Mouse (Mus musculus) MEL (cell line): Measurements from ENCODE around the gene Rab24.

Experiments used
- CTCF ChIP-seq, 3 experiments: IDR thresholded peaks in 2 of 3; conservative IDR thresholded peaks in 1 of 3; 2 replicates each; pipeline ENCODE4 v1.5.1; 2011 to 2012; ENCODE audit warnings: low read length in 3 of 3, low read depth in 2 of 3, mild to moderate bottlenecking in 2 of 3, improper control_type of control experiment in 1 of 3, inconsistent platforms in 1 of 3, mixed read lengths in 1 of 3, moderate library complexity in 1 of 3; ENCODE audit not compliant: control insufficient read depth in 1 of 3, insufficient read depth in 1 of 3, poor library complexity in 1 of 3, severe bottlenecking in 1 of 3
- E2F4 ChIP-seq: IDR thresholded peaks from 2 replicates; pipeline ENCODE4 v1.6.1; 2011; ENCODE audit warnings: low read depth, low read length, improper control_type of control experiment, borderline replicate concordance
- EP300 ChIP-seq, 2 experiments: IDR thresholded peaks; 2 replicates each; pipeline ENCODE4 v1.6.1; 2011; ENCODE audit warnings: improper control_type of control experiment in 2 of 2, low read length in 2 of 2, low read depth in 1 of 2, mild to moderate bottlenecking in 1 of 2
- MYC ChIP-seq: IDR thresholded peaks from 2 replicates; pipeline ENCODE4 v1.6.1; 2011; ENCODE audit warnings: low read depth, mild to moderate bottlenecking, low read length, improper control_type of control experiment, moderate library complexity
- POLR2A ChIP-seq, 2 experiments: IDR thresholded peaks; 2 replicates each; pipeline ENCODE4 v1.6.1; 2011 to 2012; ENCODE audit warnings: low read length in 2 of 2, mild to moderate bottlenecking in 2 of 2, control low read depth in 1 of 2, improper control_type of control experiment in 1 of 2, low read depth in 1 of 2, moderate library complexity in 1 of 2; ENCODE audit not compliant: control insufficient read depth in 1 of 2, insufficient read depth in 1 of 2, poor library complexity in 1 of 2
- SIN3A ChIP-seq: IDR thresholded peaks from 2 replicates; pipeline ENCODE4 v1.6.1; 2012; ENCODE audit warnings: low read length, improper control_type of control experiment, inconsistent platforms
- SMC3 ChIP-seq: IDR thresholded peaks from 2 replicates; pipeline ENCODE4 v1.6.1; 2011; ENCODE audit warnings: low read depth, low read length, improper control_type of control experiment
- TCF12 ChIP-seq: IDR thresholded peaks from 2 replicates; pipeline ENCODE4 v1.6.1; 2014; ENCODE audit warnings: low read depth, mild to moderate bottlenecking, inconsistent platforms, low read length, improper control_type of control experiment, moderate library complexity

- TF ChIP-seq E2F4, result no peak
- TF ChIP-seq CTCF (IDR thresholded peaks at IDR 0.05 in 2 of 3, conservative IDR thresholded peaks at IDR 0.05 in 1 of 3; ENCODE audit: control insufficient read depth in 1 of 3, insufficient read depth in 1 of 3, low read depth in 2 of 3, low read length in 3 of 3, poor library complexity in 1 of 3, severe bottlenecking in 1 of 3), result no peak
- no peak for TF ChIP-seq TCF12
- no peak for TF ChIP-seq EP300 (IDR thresholded peaks at IDR 0.05; ENCODE audit: low read depth in 1 of 2, low read length in 2 of 2)
- TF ChIP-seq POLR2A (IDR thresholded peaks at IDR 0.05; ENCODE audit: control insufficient read depth in 1 of 2, insufficient read depth in 1 of 2, low read depth in 1 of 2, low read length in 2 of 2, poor library complexity in 1 of 2), result no peak
- TF ChIP-seq MYC, result no peak
- TF ChIP-seq SIN3A, result no peak
- TF ChIP-seq SMC3, result no peak
These were observed 20.8 kb downstream of the Rab24 start for GRCm38 (mm10) chr13:55300913-55301312.
